Mouse (Mus musculus) spleen, adult 12 weeks (tissue): ENCODE data around the gene Cacng2.

ENCODE experiments used
- DNase-seq: peaks from one replicate; pipeline ENCODE4 v3.0.0; 2022; ENCODE audit warnings: low spot score

The Cacng2 gene

DNA sequence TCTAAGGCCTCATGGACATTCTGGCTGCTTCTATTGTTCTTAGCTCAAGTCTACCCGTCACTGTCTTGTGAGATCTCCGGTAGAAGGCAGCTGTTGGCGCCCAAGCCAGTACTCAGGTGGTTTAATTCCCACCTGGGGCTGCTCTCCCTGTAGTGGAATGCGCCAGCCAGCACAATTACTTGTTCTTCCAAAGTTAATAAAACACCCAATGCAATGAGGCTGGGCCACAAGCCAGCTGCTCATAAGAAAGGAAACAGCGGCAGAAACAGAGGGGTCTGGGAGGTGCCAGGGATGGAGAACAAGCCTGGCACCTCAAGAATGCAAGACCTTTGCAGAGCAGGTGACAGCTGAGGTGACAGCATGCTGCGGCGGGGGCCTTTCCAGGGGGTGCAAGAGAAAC is 170.8 kb downstream of the Cacng2 start:
- DNase-seq: no peak

DNA sequence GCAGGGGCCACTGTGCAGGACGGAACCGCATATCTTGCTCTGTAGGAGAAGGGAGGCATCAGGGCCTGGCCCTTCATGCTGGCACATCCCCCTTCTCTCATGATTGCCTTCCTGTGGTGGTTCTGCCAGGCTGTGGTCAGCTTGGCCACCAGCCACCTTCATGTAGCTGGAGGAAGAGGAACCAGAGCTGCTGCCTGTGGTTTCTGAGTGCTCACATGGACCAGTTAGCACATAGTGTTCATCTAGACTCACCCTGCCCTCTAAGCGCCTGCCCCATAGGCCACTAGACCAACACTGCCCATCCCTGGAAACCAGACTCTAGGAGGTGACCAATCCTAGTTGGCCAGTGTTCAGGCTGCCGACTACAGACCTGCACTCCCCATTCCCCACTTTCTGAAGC is 174.1 kb downstream of the Cacng2 start:
- DNase-seq: no peak
